Mouse (Mus musculus) adrenal gland (tissue): Measurements from ENCODE around the gene Sh3kbp1.

Experiments
- intact Hi-C: fragments of 180-260 bp; cut with DNase I; formaldehyde crosslinking; loops from one replicate; pipeline ENCODE4 v1.15.1; 2025

Sh3kbp1 gene

GRCm38 (mm10) chrX:159829192-159829852 lies 202.2 kb downstream of the Sh3kbp1 start:
- intact Hi-C loops: no loop called here

- intact Hi-C loops: no loop called here
Observed at GRCm38 (mm10) chrX:159831176-159831575, 204.1 kb downstream of the Sh3kbp1 start.

GRCm38 (mm10) chrX:159835239-159835638 lies 208.2 kb downstream of the Sh3kbp1 start:
- intact Hi-C loops: no loop called here

- intact Hi-C loops: no loop called here
Observed at GRCm38 (mm10) chrX:159837379-159837778, 210.3 kb downstream of the Sh3kbp1 start.

- intact Hi-C loops: no loop called here
Observed at GRCm38 (mm10) chrX:159839786-159840185, 212.7 kb downstream of the Sh3kbp1 start.

- intact Hi-C loops: no loop called here
Observed at GRCm38 (mm10) chrX:159840225-159840624, 213.2 kb downstream of the Sh3kbp1 start.

- intact Hi-C loops: no loop called here
Observed at GRCm38 (mm10) chrX:159850722-159851121, 223.7 kb downstream of the Sh3kbp1 start.

GRCm38 (mm10) chrX:159856866-159857265 lies 229.8 kb downstream of the Sh3kbp1 start:
- intact Hi-C loops: no loop called here

GRCm38 (mm10) chrX:159858126-159858525 lies 231.1 kb downstream of the Sh3kbp1 start:
- intact Hi-C loops: no loop called here

- intact Hi-C loops: no loop called here
Observed at GRCm38 (mm10) chrX:159860841-159861530, 233.9 kb downstream of the Sh3kbp1 start.

- intact Hi-C loops: no loop called here
Observed at GRCm38 (mm10) chrX:159867660-159868059, 240.6 kb downstream of the Sh3kbp1 start.

- intact Hi-C loops: no loop called here
Observed at GRCm38 (mm10) chrX:159872521-159872920, 245.4 kb downstream of the Sh3kbp1 start.

GRCm38 (mm10) chrX:159877770-159878169 lies 250.7 kb downstream of the Sh3kbp1 start:
- intact Hi-C loops: loop anchor here (5.0 kb wide), 1 partner anchor 320 kb away; no protein-coding TSS in a partner anchor

- intact Hi-C loops: loop anchor here (5.0 kb wide), 1 partner anchor 318 kb away; no protein-coding TSS in a partner anchor
Observed at GRCm38 (mm10) chrX:159879455-159879854, 252.4 kb downstream of the Sh3kbp1 start.

- intact Hi-C loops: no loop called here
Observed at GRCm38 (mm10) chrX:159881576-159881975, 254.5 kb downstream of the Sh3kbp1 start.

- intact Hi-C loops: no loop called here
Observed at GRCm38 (mm10) chrX:159896536-159896935, 269.5 kb downstream of the Sh3kbp1 start.

GRCm38 (mm10) chrX:159898110-159898509 lies 271.0 kb downstream of the Sh3kbp1 start:
- intact Hi-C loops: no loop called here

GRCm38 (mm10) chrX:159899121-159899520 lies 272.0 kb downstream of the Sh3kbp1 start:
- intact Hi-C loops: no loop called here

- intact Hi-C loops: no loop called here
Observed at GRCm38 (mm10) chrX:159903421-159903820, 276.3 kb downstream of the Sh3kbp1 start.

GRCm38 (mm10) chrX:159907703-159908102 lies 280.6 kb downstream of the Sh3kbp1 start:
- intact Hi-C loops: no loop called here

GRCm38 (mm10) chrX:159909446-159910277 lies 282.6 kb downstream of the Sh3kbp1 start:
- intact Hi-C loops: loop anchor here (10.0 kb wide), 1 partner anchor 285 kb away; the partner anchor contains the start of gene Sh3kbp1

- intact Hi-C loops: loop anchor here (10.0 kb wide), 1 partner anchor 286 kb away; the partner anchor contains the start of gene Sh3kbp1
Observed at GRCm38 (mm10) chrX:159910600-159910999, 283.5 kb downstream of the Sh3kbp1 start.
